Mouse (Mus musculus): ENCODE results near the gene Lmntd1.

Gene Lmntd1

GRCm38 (mm10) chr6:145433897-145434296 is 180.2 kb downstream of the Lmntd1 start:
- DNase-seq (ENCODE audit: low read depth) = no peak

GRCm38 (mm10) chr6:145432711-145433708 is 181.1 kb downstream of the Lmntd1 start:
- DNase-seq (ENCODE audit: low read depth) = no peak

GRCm38 (mm10) chr6:145431747-145432146 is 182.4 kb downstream of the Lmntd1 start:
- no peak for DNase-seq (ENCODE audit: low read depth)

GRCm38 (mm10) chr6:145427411-145427810 is 186.7 kb downstream of the Lmntd1 start:
- DNase-seq (ENCODE audit: low read depth) = no peak

- no peak for DNase-seq (ENCODE audit: low read depth)
Observed at GRCm38 (mm10) chr6:145426501-145426900, 187.6 kb downstream of the Lmntd1 start.

- no peak for DNase-seq (ENCODE audit: low read depth)
Observed at GRCm38 (mm10) chr6:145424156-145424555, 190.0 kb downstream of the Lmntd1 start.

GRCm38 (mm10) chr6:145423484-145423883 is 190.6 kb downstream of the Lmntd1 start:
- no peak for DNase-seq (ENCODE audit: low read depth)

- DNase-seq (ENCODE audit: low read depth) = no peak
Observed at GRCm38 (mm10) chr6:145421666-145422065, 192.5 kb downstream of the Lmntd1 start.

- no peak for DNase-seq (ENCODE audit: low read depth)
Observed at GRCm38 (mm10) chr6:145420407-145420806, 193.7 kb downstream of the Lmntd1 start.

GRCm38 (mm10) chr6:145418856-145419255 is 195.3 kb downstream of the Lmntd1 start:
- no peak for DNase-seq (ENCODE audit: low read depth)

- DNase-seq (ENCODE audit: low read depth) = no peak
Observed at GRCm38 (mm10) chr6:145417720-145418440, 196.2 kb downstream of the Lmntd1 start.

- peak; percentile 11 for DNase-seq (ENCODE audit: low read depth)
Observed at GRCm38 (mm10) chr6:145417014-145417719, 197.0 kb downstream of the Lmntd1 start.

- no peak for DNase-seq (ENCODE audit: low read depth)
Observed at GRCm38 (mm10) chr6:145404369-145405051, 209.6 kb downstream of the Lmntd1 start.

GRCm38 (mm10) chr6:145401140-145401539 is 213.0 kb downstream of the Lmntd1 start:
- DNase-seq (ENCODE audit: low read depth) = no peak

GRCm38 (mm10) chr6:145397881-145398280 is 216.2 kb downstream of the Lmntd1 start:
- no peak for DNase-seq (ENCODE audit: low read depth)

GRCm38 (mm10) chr6:145396534-145396933 is 217.6 kb downstream of the Lmntd1 start:
- DNase-seq (ENCODE audit: low read depth) = no peak

GRCm38 (mm10) chr6:145390421-145390820 is 223.7 kb downstream of the Lmntd1 start:
- DNase-seq (ENCODE audit: low read depth) = no peak

GRCm38 (mm10) chr6:145389904-145390303 is 224.2 kb downstream of the Lmntd1 start:
- DNase-seq (ENCODE audit: low read depth) = no peak

GRCm38 (mm10) chr6:145387378-145387777 is 226.7 kb downstream of the Lmntd1 start:
- DNase-seq (ENCODE audit: low read depth) = no peak

GRCm38 (mm10) chr6:145382586-145383380 is 231.3 kb downstream of the Lmntd1 start:
- no peak for DNase-seq (ENCODE audit: low read depth)

- DNase-seq (ENCODE audit: low read depth) = no peak
Observed at GRCm38 (mm10) chr6:145380961-145381360, 233.2 kb downstream of the Lmntd1 start.

Data from c-Kit-positive CD71-positive TER-119-negative erythroid progenitor cells, embryonic 14.5 days (primary cell).